Mouse (Mus musculus) midbrain, embryonic 12.5 days (tissue): ENCODE measurements around the gene Gm17577. TPM values are rescaled to one million over a fixed set of nuclear protein-coding genes. Genes with fewer than 3 reads are reported as not detected.
"Not testable (repeated sequence)": the region's sequence is repeated elsewhere in the genome, so short reads cannot be mapped to it uniquely, and the experiment has no call there.

Experiments used
- ATAC-seq: fragments of 200-750 bp; cut with Nextera tagmentation; 2 replicates; pipeline ENCODE4 v1.8.0; 2017; ENCODE audit warnings: low read depth, moderate TSS enrichment, moderate library complexity; ENCODE audit not compliant: low FRiP score
- H3K27ac ChIP-seq: fragments of 300-500 bp; sonication (generic); replicated peaks from 2 replicates; pipeline ENCODE4 v1.5.1; 2016; ENCODE audit warnings: mild to moderate bottlenecking
- H3K27me3 ChIP-seq: fragments of 300-500 bp; sonication (generic); 2 replicates; pipeline ENCODE4 v1.6.1; 2016; ENCODE audit warnings: mild to moderate bottlenecking
- H3K36me3 ChIP-seq: fragments of 300-500 bp; sonication (generic); 2 replicates; pipeline ENCODE4 v1.6.1; 2016
- H3K4me1 ChIP-seq: fragments of 300-500 bp; sonication (generic); 2 replicates; pipeline ENCODE4 v1.6.1; 2016
- H3K4me2 ChIP-seq: fragments of 300-500 bp; sonication (generic); replicated peaks from 2 replicates; pipeline ENCODE4 v1.6.1; 2016; ENCODE audit warnings: mild to moderate bottlenecking, moderate library complexity
- H3K4me3 ChIP-seq: fragments of 300-500 bp; sonication (generic); 2 replicates; pipeline ENCODE4 v1.5.1; 2016; ENCODE audit warnings: mild to moderate bottlenecking
- H3K9ac ChIP-seq: fragments of 300-500 bp; sonication (generic); replicated peaks from 2 replicates; pipeline ENCODE4 v1.6.1; 2016; ENCODE audit warnings: mild to moderate bottlenecking, moderate library complexity
- H3K9me3 ChIP-seq: fragments of 300-500 bp; sonication (generic); 2 replicates; pipeline ENCODE4 v1.6.1; 2016; ENCODE audit warnings: mild to moderate bottlenecking
- WGBS: fragments of 180-500 bp; shearing (Covaris S2); methylation state at CpG from one replicate; pipeline ENCODE4 v1.1.7; 2016; 5-methylcytosine and 5-hydroxymethylcytosine counted together
- polyA plus RNA-seq: library from polyadenylated mRNA; unstranded; fragments of >200 nt; fragmentation: Nextera tagmentation; extraction: Ambion mirVana; gene quantifications from 2 replicates; pipeline ENCODE4 v1.2.1, GENCODE M21; 2016

The Gm17577 gene
- not detected in 2 replicates for polyA plus RNA-seq

- not testable (repeated sequence) for H3K9ac ChIP-seq, H3K27me3 ChIP-seq, H3K4me2 ChIP-seq, H3K27ac ChIP-seq, H3K4me1 ChIP-seq, H3K4me3 ChIP-seq, H3K9me3 ChIP-seq, ATAC-seq, H3K36me3 ChIP-seq
- WGBS, result no CpG with 5 or more reads among the region's 3 CpGs
Observed at GRCm38 (mm10) chrX:123246807-123247206, at the start of gene Gm17577. Gm17577 (minus strand) TSS chrX:123246907.

- 71% methylated on average over 1 of the region's 1 CpGs for WGBS
Observed at GRCm38 (mm10) chrX:123222381-123222780, 24.3 kb downstream of the Gm17577 start, which contains the start of gene Srsx. Srsx (minus strand) TSS chrX:123222481.

More at GRCm38 (mm10) chrX:123222381-123222780, 24.3 kb downstream of the Gm17577 start, which contains the start of gene Srsx:
- ATAC-seq, H3K4me1 ChIP-seq, H3K9ac ChIP-seq, H3K27ac ChIP-seq, H3K4me2 ChIP-seq, H3K9me3 ChIP-seq, H3K4me3 ChIP-seq, H3K27me3 ChIP-seq, H3K36me3 ChIP-seq: not testable (repeated sequence)

Other genes starting within 250 kb of the Gm17577 start
- not detected in 2 replicates for gene Gm17521, start 217.2 kb downstream of the Gm17577 start, polyA plus RNA-seq
- gene Cldn34c1, start 143.4 kb downstream of the Gm17577 start, polyA plus RNA-seq, result 31.5 and 32.7 TPM in 2 replicates
- not detected in 2 replicates for gene Srsx, start 24.4 kb downstream of the Gm17577 start, polyA plus RNA-seq